Mouse (Mus musculus): ENCODE results near the gene Myoz2. TPM values are rescaled to one million over a fixed set of nuclear protein-coding genes. Genes with fewer than 3 reads are reported as not detected.

The Myoz2 gene
- total RNA-seq, 2 experiments from 2014 or later, result not detected

DNA sequence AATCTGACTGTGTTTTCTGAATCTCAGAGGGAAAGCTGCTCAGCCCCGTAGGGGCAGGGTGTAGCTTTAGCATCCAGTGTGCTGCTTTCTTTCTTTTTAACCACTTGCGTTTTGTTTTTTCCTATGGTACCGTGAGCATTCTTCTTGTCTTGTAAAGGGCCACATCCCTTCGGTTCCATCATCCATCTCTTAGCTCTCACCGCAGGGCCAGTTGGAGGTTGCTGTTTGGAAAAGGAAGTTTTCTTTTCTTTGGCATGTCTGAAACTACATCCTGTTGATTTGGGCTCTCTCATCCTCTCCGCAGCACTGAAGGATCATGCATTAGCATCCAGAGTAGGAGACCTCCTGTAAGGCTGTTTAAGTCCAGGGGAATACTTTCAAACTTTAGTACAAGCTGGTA is 25.4 kb downstream of the Myoz2 start:
- DNase-seq (ENCODE audit: low spot score in 2 of 2), result no peak

DNA sequence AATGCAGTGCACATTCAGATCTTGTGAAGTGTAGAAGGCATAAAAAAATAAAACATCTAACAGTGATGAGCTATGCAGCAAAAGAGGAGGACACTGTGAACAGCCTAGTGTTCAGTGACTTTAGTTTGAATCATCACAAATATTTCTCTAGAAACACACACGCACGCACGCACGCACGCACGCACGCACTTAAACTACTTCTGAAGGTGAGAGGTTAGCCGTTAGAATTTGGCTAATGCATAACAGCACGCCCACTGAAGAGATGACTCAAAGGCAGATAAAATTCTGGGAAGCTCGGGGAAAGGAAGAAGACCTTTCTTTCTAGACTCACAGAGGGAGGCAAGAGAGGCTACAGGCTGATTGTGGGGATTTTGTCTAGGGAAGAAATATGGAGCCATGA is 27.4 kb downstream of the Myoz2 start:
- no peak for DNase-seq (ENCODE audit: low spot score in 2 of 2)

DNA sequence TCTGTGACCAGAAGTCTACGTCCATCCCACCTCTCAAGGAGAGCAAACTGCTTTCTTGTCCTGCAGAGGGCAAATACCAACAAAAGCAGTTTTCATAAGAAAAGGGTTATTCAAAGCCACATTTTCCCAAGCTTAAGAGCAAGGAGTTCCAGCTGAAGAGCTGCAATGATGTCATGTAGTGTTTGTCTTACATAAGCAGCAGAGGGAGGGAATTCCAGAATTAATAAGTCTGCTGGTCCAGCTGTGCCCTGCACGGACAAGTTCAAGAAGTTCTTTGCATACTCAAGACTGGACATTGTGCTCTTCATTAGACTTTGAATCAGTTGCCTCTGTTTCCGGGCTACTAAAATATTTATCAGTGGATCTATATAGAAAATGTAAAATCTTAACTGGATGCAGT is 33.8 kb downstream of the Myoz2 start:
- DNase-seq (ENCODE audit: low spot score in 2 of 2), result no peak

DNA sequence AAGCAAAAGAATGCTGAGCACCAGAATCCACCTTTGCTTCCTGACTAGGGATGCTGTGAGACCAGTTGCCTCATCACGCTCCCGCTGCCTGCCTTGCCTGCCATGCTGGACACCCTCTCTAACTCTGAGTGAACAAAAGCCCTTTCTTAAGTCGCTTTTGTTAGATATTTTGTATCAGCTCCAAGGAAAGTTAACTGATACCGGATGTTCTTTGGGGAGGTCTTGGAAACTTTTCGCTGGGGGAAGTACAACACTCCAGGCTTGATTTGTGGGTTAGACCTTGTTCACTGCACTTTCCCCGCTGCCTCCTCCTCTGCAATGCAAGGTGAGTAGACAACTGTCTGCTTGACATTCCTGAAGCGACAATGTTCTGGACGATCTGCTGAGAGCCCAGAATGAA is 36.3 kb downstream of the Myoz2 start:
- no peak for DNase-seq (ENCODE audit: low spot score in 2 of 2)

DNA sequence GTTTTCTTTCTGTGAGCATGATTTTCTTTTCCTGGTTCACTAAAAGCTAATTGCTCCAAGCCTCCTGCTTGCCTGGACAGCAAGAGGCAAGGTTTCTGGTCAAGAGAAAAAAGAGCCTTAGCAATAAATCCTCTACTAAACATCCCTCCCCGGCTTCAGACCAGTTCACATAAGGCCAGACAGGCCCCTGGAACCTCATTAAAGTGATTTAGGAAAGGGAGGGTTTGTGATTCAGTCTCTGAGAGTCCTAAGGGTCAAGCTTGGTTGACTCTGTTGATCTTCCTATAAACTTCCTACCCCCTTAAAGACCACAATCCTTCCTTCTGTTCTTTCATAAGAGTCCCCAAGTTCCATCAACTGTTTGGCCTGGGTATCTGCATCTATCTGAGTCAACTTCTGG is 37.8 kb downstream of the Myoz2 start:
- no peak for DNase-seq (ENCODE audit: low spot score in 2 of 2)

DNA sequence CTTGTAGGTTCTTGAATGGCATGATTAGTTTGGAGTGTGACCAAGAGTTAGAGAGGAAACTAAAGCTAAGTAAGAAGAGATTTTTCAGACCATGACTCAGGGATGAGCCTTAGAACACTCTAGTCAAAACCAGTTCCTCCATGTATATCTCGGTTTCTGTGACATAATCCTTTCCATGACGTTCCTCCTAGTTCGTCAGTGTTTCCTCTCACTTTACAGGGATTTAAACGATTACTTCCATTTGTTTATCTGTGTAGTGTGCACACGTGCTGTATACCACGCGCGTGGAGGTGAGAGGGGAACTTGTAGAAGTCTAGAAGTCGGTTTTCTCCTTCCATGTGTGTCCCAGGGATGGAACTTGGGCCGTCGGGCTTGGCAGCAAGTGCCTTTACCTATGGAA is 47.9 kb downstream of the Myoz2 start:
- no peak for DNase-seq (ENCODE audit: low spot score in 2 of 2)

DNA sequence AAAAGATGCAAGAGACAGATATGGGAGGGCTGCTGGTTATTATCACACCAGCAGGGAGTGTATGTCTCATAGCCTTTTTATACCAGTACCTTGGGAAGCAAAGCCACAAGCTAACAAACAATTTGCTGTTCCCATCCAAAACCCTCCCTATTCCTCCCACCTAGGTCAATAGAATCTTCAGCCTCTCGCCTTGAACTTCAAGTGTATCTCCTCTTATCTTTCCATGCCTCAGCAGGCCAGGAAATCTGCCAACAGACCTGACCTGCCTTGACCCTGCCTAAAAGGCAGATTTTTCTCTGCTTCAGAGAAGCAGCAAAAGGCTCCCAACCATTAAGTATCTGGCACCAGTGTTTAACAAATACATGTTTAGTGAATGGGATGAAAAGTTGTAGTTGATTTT is 48.4 kb downstream of the Myoz2 start:
- DNase-seq (ENCODE audit: low spot score in 2 of 2), result no peak

DNA sequence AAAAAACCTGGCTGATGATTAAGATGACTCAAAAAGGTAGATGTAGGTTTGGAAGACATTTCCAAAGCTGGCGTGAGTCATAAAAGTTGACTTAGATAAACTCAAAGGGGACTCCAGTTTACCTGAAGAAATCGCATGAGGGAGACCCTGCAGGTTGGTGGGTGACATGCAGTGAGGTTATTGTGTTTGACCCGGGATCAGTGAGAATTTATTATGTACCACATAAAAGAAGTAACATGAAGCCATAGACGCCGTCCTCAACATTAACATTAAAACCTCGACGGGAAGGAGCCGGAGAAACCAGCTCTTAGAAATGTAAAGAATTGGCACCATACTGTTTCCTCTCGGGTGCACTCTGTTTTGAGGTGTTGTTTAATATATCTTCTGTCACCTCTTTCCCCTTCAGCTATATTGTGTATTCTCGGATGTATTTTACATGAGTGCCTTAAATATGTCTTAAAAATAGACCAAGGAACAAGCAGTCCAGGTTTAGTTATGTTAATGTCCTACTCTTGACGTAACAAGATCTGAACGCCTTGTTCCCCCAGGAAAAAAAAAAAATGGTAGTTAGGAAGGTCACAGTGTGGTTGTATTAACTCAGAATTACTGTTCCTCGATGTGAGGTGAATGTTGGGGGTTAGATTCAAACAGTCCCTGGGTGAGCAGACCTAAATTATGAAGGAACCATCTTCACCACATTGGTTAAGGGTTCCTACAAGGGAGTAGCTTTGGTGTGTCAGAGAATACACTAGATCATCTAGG is 49.5 kb downstream of the Myoz2 start:
- DNase-seq (ENCODE audit: low spot score in 2 of 2), result no peak

DNA sequence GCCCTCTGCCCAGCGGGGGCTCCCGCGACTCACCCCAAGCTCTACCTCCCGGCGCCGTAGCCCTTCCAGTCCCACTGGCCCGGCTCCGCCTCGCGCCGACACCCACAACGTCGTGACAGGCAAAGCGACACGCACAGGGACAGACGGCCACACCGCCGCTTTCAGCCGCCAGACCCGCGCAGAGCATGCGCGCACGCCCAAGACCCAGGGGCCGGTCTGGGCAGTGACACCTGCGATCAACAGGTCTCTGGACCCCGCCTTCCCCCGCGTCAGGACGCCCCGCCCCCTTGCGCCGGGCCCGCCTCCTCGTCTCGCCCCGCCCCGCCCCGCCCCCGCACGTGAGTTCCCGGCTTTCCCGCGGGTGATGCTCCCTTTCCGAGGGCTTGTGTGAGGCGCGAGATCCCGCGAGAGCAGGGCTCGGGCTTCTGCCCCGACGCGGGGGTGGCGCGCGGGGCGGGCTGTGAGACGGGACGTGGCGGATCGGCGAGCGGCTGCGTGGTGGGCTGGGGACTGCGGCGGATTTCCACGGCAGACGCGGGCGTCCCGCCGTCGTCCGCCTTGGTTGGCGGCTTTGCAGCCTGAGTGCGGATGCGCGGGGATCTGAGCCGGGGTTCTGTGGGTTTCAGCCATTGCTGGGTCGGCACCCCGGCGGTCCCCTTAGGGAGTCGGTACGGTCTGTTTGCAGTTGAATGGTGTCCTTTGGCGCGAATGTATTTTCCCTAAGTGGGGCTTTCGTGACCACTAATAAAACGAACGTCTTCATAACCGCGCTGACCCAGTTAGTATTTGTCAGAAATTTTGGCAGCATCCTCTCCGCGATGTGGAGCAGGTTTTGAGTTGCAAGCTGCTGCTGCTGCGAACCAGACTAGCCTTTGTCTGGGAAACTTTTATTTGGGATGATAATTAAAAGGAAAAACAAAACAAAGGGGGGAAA is 50.3 kb downstream of the Myoz2 start, which contains the start of gene Usp53:
TSS of gene Usp53 (minus strand) at position 262 of the 934 bp plus-strand sequence.
- peak; percentile 93 to 95 for DNase-seq (ENCODE audit: low spot score in 2 of 2)

DNA sequence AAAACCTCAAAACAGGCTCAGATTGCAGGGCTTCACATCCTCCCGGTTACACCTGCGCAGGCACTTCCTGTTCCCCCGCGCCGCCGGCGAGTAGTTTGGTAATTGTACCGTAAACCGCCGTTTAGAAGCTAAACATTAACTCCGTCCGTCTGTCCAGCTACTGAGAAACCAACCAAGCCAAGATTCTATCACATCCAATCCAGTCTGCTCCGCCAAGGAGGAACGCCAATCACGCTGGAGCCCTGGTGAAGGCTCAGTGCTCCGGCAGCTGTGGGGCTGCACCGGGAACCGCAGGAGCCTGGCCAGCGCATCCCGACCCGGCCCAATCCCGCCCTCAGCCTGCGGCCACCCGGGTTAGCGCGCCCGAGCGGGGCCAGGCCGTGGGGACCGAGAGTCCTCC is 51.0 kb downstream of the Myoz2 start:
- DNase-seq (ENCODE audit: low spot score in 2 of 2), result no peak

DNA sequence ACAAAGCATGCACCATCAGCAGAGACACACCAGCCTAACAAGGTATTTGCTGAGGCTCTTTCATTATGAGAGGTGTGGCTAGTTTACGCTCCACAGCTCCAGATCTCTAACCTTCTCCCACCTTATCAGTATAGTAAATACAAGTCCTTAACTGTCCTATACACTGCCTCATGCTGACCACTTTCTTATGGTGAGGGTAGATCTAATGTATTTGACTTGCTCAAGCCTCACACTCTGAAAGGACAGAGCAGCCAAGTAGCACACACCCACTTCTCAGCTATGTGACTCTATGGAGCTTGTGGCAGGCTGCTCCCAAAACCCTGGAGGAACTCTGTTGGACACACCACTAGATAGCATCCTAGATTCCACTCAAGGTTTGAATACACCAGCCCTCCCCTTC is 58.9 kb downstream of the Myoz2 start:
- DNase-seq (ENCODE audit: low spot score in 2 of 2), result no peak

DNA sequence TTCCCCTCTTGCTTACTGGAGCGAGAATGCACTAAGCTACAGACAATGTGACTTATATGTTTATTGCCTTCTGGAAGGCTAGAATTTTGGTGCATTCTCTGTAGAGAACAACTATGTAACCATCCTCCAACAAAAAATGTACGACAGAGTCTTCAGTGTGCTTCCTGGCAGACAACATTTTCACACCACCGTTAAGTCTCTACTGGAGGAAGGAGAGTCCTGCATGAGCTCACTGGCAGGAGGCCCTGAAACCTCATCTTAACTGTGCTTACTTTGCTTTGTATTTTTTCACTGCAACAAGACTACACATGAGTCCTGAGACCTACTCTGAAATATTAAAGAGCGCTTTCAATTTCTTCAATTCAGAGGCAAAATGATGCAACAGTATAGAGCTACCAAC is 59.5 kb downstream of the Myoz2 start:
- DNase-seq (ENCODE audit: low spot score in 2 of 2), result no peak

DNA sequence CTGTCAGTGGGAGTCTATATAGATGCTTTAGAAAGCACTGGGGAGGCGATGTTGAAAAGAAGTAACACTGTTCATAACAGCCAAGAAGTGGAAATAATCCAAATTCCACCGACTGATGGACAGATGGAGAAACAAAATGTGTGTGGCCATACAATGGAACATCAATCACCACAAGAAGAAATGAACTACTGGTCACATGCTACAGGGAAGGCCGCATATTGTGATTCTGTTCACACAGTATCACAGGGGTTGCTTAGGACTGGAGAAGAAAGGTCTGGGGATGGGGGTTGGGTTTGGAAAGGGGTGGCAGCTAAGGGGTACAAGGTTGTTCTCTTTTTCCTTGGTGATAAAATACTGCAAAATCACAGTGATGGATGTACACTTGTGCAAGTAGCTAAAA is 60.0 kb downstream of the Myoz2 start:
- no peak for DNase-seq (ENCODE audit: low spot score in 2 of 2)

DNA sequence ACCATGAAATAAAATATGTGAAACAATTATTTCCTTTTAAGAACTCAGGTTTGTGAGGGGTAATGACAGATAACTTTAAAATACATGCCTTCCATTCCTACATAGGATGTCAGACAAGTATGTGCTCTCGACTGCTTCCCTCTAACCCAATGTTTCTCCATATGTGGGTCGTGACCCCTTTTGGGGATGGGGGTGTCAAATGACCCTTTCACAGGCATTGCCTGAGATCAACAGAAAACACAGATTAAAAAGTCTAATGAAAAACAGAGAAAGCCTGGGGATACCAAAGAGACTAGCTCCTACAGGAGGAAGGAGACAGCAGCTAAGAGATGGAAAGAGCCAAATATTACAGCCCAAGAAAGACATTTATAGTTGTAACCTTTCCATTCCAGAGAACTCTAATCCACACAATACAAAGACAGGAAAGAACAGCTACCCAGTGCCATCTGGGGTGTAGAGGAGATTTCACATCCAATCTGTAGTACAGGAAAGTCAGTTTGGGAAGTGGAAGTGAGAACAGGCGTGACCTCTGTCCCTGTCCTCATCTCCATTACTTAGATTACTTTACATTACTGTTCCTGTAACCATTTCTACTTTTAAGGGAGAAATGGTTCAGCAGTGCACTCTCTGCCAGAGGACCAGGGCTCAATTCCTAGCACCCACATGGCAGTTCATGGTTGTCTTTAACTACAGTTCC is 62.5 kb downstream of the Myoz2 start:
- no peak for DNase-seq (ENCODE audit: low spot score in 2 of 2)

DNA sequence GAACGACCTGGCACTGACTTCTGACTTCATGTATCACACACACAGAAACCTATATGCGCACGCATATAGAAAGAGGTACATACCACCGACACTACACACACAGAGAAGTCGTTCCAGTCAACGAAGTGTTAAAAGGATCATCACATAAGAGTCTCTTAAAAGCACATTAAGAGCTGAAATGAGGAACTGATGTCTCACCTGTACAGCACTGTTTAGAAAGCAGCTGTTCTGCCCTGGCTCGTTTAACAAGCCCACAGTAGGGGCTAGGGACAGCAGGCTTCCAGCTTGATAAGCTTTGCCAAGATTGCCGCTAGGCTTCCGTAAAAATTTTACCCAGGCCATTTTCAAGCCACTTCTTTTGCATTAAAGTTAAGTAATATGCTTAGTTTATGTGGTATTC is 66.4 kb downstream of the Myoz2 start:
- no peak for DNase-seq (ENCODE audit: low spot score in 2 of 2)

DNA sequence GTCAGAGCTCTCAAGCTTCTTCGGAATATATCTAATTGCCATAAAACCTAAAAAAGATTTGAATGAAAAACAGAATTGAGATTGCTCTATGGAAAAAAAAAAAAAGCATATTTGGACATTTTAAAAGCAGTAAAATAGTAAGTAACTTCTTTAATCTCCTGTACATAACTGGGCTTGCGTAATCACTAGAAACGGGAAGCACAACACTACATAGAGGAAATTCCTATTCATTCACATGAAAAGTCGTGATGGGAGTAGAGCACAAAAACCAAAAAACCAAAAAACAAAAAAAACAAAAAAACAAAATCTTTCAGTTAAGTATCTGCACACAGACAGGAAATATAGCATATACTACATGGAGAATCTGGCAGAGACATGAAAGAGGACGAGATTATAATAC is 70.5 kb downstream of the Myoz2 start:
- DNase-seq (ENCODE audit: low spot score in 2 of 2), result no peak

Small RNAs within 50 kb of the gene (microRNA-seq; reads per million reads assigned to microRNA genes)
- 0 reads per million in 2 experiments for gene Gm22066

Other genes starting within 250 kb of the Myoz2 start
- not detected for gene Fabp2, start 139.9 kb downstream of the Myoz2 start, total RNA-seq (2021)
- gene Gm10959, start 115.7 kb downstream of the Myoz2 start, total RNA-seq (2021), result not detected
- gene 1810037I17Rik, start 110.8 kb downstream of the Myoz2 start, total RNA-seq (2021), result 10 to 100 TPM; 46.7 to 55.6 TPM
- gene Usp53, start 50.5 kb downstream of the Myoz2 start, total RNA-seq (2021), result 10 to 100 TPM; 19.4 to 24.0 TPM
- gene Synpo2, start 201.1 kb upstream of the Myoz2 start, total RNA-seq (2021), result 1 to 10 TPM; 2.8 to 4.2 TPM
- 10 to 100 TPM; 25.2 to 29.3 TPM for gene Sec24d, start 232.4 kb upstream of the Myoz2 start, total RNA-seq (2021)